27 mouse cellular contexts compared by ENCODE assay signal in the genomic region with DNA sequence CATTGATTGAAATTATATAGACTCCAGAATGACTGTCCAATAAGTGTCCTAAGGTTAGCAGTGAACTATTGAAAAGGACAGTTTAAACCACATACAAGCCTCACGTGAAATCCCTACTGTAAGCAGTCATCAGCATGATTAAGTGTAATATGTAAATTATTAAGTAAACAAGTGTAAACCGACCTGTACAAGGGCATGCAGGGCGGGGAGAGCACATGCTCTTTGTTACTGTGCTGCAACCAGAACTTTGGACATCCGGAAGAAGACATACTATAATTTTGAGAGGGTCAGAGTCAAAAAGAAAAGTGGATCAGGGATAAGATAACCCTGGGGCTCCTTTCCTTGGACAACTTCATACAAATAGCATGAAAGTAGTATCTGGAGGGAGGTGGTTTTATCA.
A peak's percentile ranks its signal among the peaks of the same experiment; 100 is the strongest.
DNase-seq lines count a peak whose midpoint lies in the region; ATAC-seq and TF ChIP-seq lines count a peak whose summit lies in the region.
"Had no signal": no experiment of that assay in that cellular context is flagged by ENCODE, and none has a peak within 500 bp of the region (broad histone marks: within the 10 kb centered on the region; RNA-seq: fewer than 3 reads in every experiment).

No protein-coding gene starts in this region.

- H3K4me1 ChIP-seq in kidney, embryonic 14.5 days (ENCODE audit: control insufficient read depth, insufficient read depth, low read length): no peaks in the 10 kb centered on the region
- H3K4me1 ChIP-seq in midbrain, embryonic 11.5 days (ENCODE audit: control insufficient read depth, insufficient read depth, low read length): no peaks in the 10 kb centered on the region
- peaks cover 3% of the 10 kb centered on the region; the same call in 1 of the 2 replicates for H3K4me1 ChIP-seq in midbrain, postnatal 0 days (ENCODE audit: insufficient read depth, low read length)

- H3K36me3 ChIP-seq in kidney, embryonic 14.5 days (ENCODE audit: control insufficient read depth, insufficient read depth, low read length): no peaks in the 10 kb centered on the region
- no peaks in the 10 kb centered on the region for H3K36me3 ChIP-seq in midbrain, embryonic 11.5 days (ENCODE audit: control insufficient read depth, insufficient read depth, low read length)
- no peaks in the 10 kb centered on the region for H3K36me3 ChIP-seq in midbrain, postnatal 0 days (ENCODE audit: insufficient read depth, low read length)
- H3K36me3 ChIP-seq: embryonic facial prominence, embryonic 10.5 days; embryonic facial prominence, embryonic 13.5 days; heart, embryonic 10.5 days; heart, embryonic 13.5 days; hindbrain, embryonic 12.5 days had no signal

- H3K4me3 ChIP-seq in kidney, embryonic 14.5 days (ENCODE audit: low read length): no peak overlapping the region
- no peak overlapping the region for H3K4me3 ChIP-seq in midbrain, embryonic 11.5 days (ENCODE audit: low read depth, low read length)
- no peak overlapping the region for H3K4me3 ChIP-seq in midbrain, postnatal 0 days (ENCODE audit: low read depth, low read length)
- H3K4me3 ChIP-seq: embryonic facial prominence, embryonic 10.5 days; embryonic facial prominence, embryonic 13.5 days; erythroblast, embryonic 14.5 days; forebrain, embryonic 13.5 days; heart, adult 2 months; heart, embryonic 10.5 days; heart, embryonic 13.5 days; hindbrain, embryonic 12.5 days had no signal

- no peak overlapping the region for H3K27ac ChIP-seq in kidney, embryonic 14.5 days (ENCODE audit: low read depth, low read length)
- no peak overlapping the region for H3K27ac ChIP-seq in midbrain, embryonic 11.5 days (ENCODE audit: low read depth, low read length)
- no peak overlapping the region for H3K27ac ChIP-seq in midbrain, postnatal 0 days (ENCODE audit: low read depth, low read length)
- H3K27ac ChIP-seq: embryonic facial prominence, embryonic 10.5 days; embryonic facial prominence, embryonic 13.5 days; forebrain, embryonic 13.5 days; heart, adult 2 months; heart, embryonic 10.5 days; heart, embryonic 13.5 days; hindbrain, embryonic 12.5 days had no signal

- no peak for ATAC-seq in kidney, embryonic 14.5 days (ENCODE audit: low FRiP score, low TSS enrichment)
- ATAC-seq in midbrain, embryonic 11.5 days (ENCODE audit: low FRiP score): no peak
- ATAC-seq in midbrain, postnatal 0 days (ENCODE audit: low FRiP score): no peak
- ATAC-seq: activated CD4-positive, CD25-positive, alpha-beta regulatory T cell, adult 4 months; forebrain, embryonic 13.5 days; forebrain, embryonic 16.5 days had no signal

- no peak overlapping the region for H3K4me2 ChIP-seq in kidney, embryonic 14.5 days (replicated peaks; ENCODE audit: low read depth, low read length)
- no peak overlapping the region for H3K4me2 ChIP-seq in midbrain, embryonic 11.5 days
- no peak overlapping the region for H3K4me2 ChIP-seq in midbrain, postnatal 0 days (ENCODE audit: low read depth, low read length, poor library complexity, severe bottlenecking)
- H3K4me2 ChIP-seq: embryonic facial prominence, embryonic 13.5 days; forebrain, embryonic 13.5 days; heart, embryonic 13.5 days; hindbrain, embryonic 12.5 days had no signal

- H3K9ac ChIP-seq in kidney, embryonic 14.5 days (ENCODE audit: low read depth, low read length): no peak overlapping the region
- H3K9ac ChIP-seq in midbrain, embryonic 11.5 days (ENCODE audit: low read length): no peak overlapping the region
- no peak overlapping the region for H3K9ac ChIP-seq in midbrain, postnatal 0 days (replicated peaks; ENCODE audit: low read length, poor library complexity, severe bottlenecking)
- H3K9ac ChIP-seq: embryonic facial prominence, embryonic 13.5 days; forebrain, embryonic 13.5 days; heart, embryonic 13.5 days; hindbrain, embryonic 12.5 days had no signal

- H3K27me3 ChIP-seq in kidney, embryonic 14.5 days (ENCODE audit: control insufficient read depth, insufficient read depth, low read length): no peaks in the 10 kb centered on the region
- H3K27me3 ChIP-seq in midbrain, embryonic 11.5 days (ENCODE audit: control insufficient read depth, insufficient read depth, low read length): no peaks in the 10 kb centered on the region
- no peaks in the 10 kb centered on the region for H3K27me3 ChIP-seq in midbrain, postnatal 0 days (ENCODE audit: insufficient read depth, low read length)
- H3K27me3 ChIP-seq: embryonic facial prominence, embryonic 13.5 days; forebrain, embryonic 13.5 days; heart, embryonic 13.5 days; hindbrain, embryonic 12.5 days had no signal

- WGBS in kidney, embryonic 14.5 days: 77% methylated on average over 4 of the region's 4 CpGs
- 83% methylated on average over 4 of the region's 4 CpGs for WGBS in midbrain, embryonic 11.5 days
- WGBS in midbrain, postnatal 0 days: 86% methylated on average over 4 of the region's 4 CpGs

- no peak for TF ChIP-seq CTCF in midbrain, postnatal 0 days (IDR thresholded peaks at IDR 0.05)

- peak; percentile 5 for DNase-seq in kidney, adult 11 months
- DNase-seq in kidney, adult 9 months: peak; percentile 62
- DNase-seq in kidney, postnatal 4 days: no peak
- DNase-seq in midbrain, embryonic 11.5 days (ENCODE audit: low spot score, missing footprints): peak; percentile 37
- DNase-seq in midbrain, postnatal 0 days (ENCODE audit: low spot score): no peak
- no peak for DNase-seq in heart, postnatal 4 days
- DNase-seq: adrenal gland, adult 8-10 months; adrenal gland, postnatal 25 days; cerebellum, adult 11-12 months; cerebellum, adult 8-10 months; cerebellum, postnatal 10 days; cerebellum, postnatal 36 days; embryo, embryonic 11 days; gastrocnemius, postnatal 10 days; gastrocnemius, postnatal 36 days; heart, adult 2 months; heart, postnatal 14 days had no signal

- H3K9me3 ChIP-seq in kidney, embryonic 14.5 days (ENCODE audit: control insufficient read depth, low read length): no peaks in the 10 kb centered on the region
- H3K9me3 ChIP-seq in midbrain, embryonic 11.5 days (ENCODE audit: control insufficient read depth, low read length): no peaks in the 10 kb centered on the region
- H3K9me3 ChIP-seq in midbrain, postnatal 0 days (ENCODE audit: low read length): no peaks in the 10 kb centered on the region
- H3K9me3 ChIP-seq: embryonic facial prominence, embryonic 10.5 days; embryonic facial prominence, embryonic 13.5 days; forebrain, embryonic 13.5 days; heart, embryonic 10.5 days; hindbrain, embryonic 12.5 days had no signal

Comparison
In these comparisons a context has a peak if more than half of its experiments do, and no peak if none do; other contexts are left out.
1. DNase-seq: peak in kidney, adult 11 months (single experiment), kidney, adult 9 months (single experiment) and midbrain, embryonic 11.5 days (single experiment); none in kidney, postnatal 4 days (0 of 2), midbrain, postnatal 0 days (single experiment) and heart, postnatal 4 days (single experiment).